8 mouse cellular contexts compared by ENCODE assay signal in genomic region chr8:119343606-119344005, GRCm38 (mm10). TPM values are rescaled to one million over a fixed set of nuclear protein-coding genes. Genes with fewer than 3 reads are reported as not detected.
DNase-seq lines count a peak whose midpoint lies in the region; ATAC-seq and TF ChIP-seq lines count a peak whose summit lies in the region.

No protein-coding gene starts in this region.

- peak; percentile 12; the same call in 1 of the 2 replicates for ATAC-seq in intestine, embryonic 14.5 days (replicated peaks; ENCODE audit: low FRiP score, low TSS enrichment, low read depth)
- ATAC-seq in intestine, postnatal 0 days, result no peak
- peak; percentile 39 for ATAC-seq in hindbrain, embryonic 11.5 days (ENCODE audit: low FRiP score)
- ATAC-seq in midbrain, embryonic 13.5 days, result peak; percentile 12

- H3K4me1 ChIP-seq in intestine, embryonic 14.5 days (replicated peaks; ENCODE audit: control insufficient read depth, insufficient read depth, low read length), result peaks cover 4% of the 10 kb centered on the region; the same call in 1 of the 2 replicates
- H3K4me1 ChIP-seq in intestine, postnatal 0 days (replicated peaks; ENCODE audit: control insufficient read depth, insufficient read depth, low read length), result no peaks in the 10 kb centered on the region; the same call in 1 of the 2 replicates
- H3K4me1 ChIP-seq in hindbrain, embryonic 11.5 days (replicated peaks; ENCODE audit: control insufficient read depth, insufficient read depth, low read length), result peaks cover 3% of the 10 kb centered on the region
- H3K4me1 ChIP-seq in midbrain, embryonic 13.5 days (replicated peaks), result peaks cover 9% of the 10 kb centered on the region
- H3K4me1 ChIP-seq in thymus, adult 2 months (replicated peaks; ENCODE audit: control insufficient read depth, insufficient read depth, low read length), result peaks cover 19% of the 10 kb centered on the region

- TF ChIP-seq POLR2A in thymus, adult 2 months (IDR thresholded peaks at IDR 0.05; ENCODE audit: control insufficient read depth, extremely low read depth, insufficient read depth, low read length, poor library complexity), result no peak

- no peak overlapping the region for H3K9ac ChIP-seq in intestine, embryonic 14.5 days (ENCODE audit: low read length)
- H3K9ac ChIP-seq in intestine, postnatal 0 days (ENCODE audit: low read depth, low read length), result no peak overlapping the region
- no peak overlapping the region for H3K9ac ChIP-seq in hindbrain, embryonic 11.5 days (ENCODE audit: low read depth, low read length)
- H3K9ac ChIP-seq in midbrain, embryonic 13.5 days (replicated peaks), result no peak overlapping the region

- no peak overlapping the region for H3K27ac ChIP-seq in intestine, embryonic 14.5 days (ENCODE audit: low read depth)
- H3K27ac ChIP-seq in intestine, postnatal 0 days (ENCODE audit: low read depth, low read length), result no peak overlapping the region
- no peak overlapping the region for H3K27ac ChIP-seq in hindbrain, embryonic 11.5 days (ENCODE audit: low read depth, low read length)
- peak overlapping the region; percentile 40; the same call in 1 of the 2 replicates for H3K27ac ChIP-seq in midbrain, embryonic 13.5 days
- no peak overlapping the region for H3K27ac ChIP-seq in thymus, adult 2 months (ENCODE audit: control insufficient read depth, insufficient read depth, low read length)

- H3K9me3 ChIP-seq in intestine, embryonic 14.5 days (ENCODE audit: control insufficient read depth, low read length), result peaks cover 5% of the 10 kb centered on the region
- H3K9me3 ChIP-seq in intestine, postnatal 0 days (ENCODE audit: control insufficient read depth), result 0 out of 2 replicates have a peak, but pooled peaks cover 3% of the 10 kb centered on the region
- H3K9me3 ChIP-seq in hindbrain, embryonic 11.5 days (ENCODE audit: control insufficient read depth, low read length), result no peaks in the 10 kb centered on the region
- peaks cover 7% of the 10 kb centered on the region; the same call in 1 of the 2 replicates for H3K9me3 ChIP-seq in midbrain, embryonic 13.5 days

- no peak for DNase-seq in intestine, embryonic 14.5 days (ENCODE audit: low spot score)
- peak; percentile 40 for DNase-seq in MN1 (ENCODE audit: low spot score)
- no peak for DNase-seq in hindbrain, embryonic 11.5 days (ENCODE audit: low spot score)
- no peak for DNase-seq in thymus, adult 2 months
- DNase-seq in layer of hippocampus, postnatal 14 days (ENCODE audit: low spot score in 2 of 2), result no peak
- DNase-seq in layer of hippocampus, adult 11-12 months (ENCODE audit: low spot score), result no peak

- H3K27me3 ChIP-seq in intestine, embryonic 14.5 days (replicated peaks; ENCODE audit: control insufficient read depth, insufficient read depth, low read length), result no peaks in the 10 kb centered on the region
- no peaks in the 10 kb centered on the region for H3K27me3 ChIP-seq in intestine, postnatal 0 days (replicated peaks; ENCODE audit: control insufficient read depth, insufficient read depth, low read length)
- no peaks in the 10 kb centered on the region for H3K27me3 ChIP-seq in hindbrain, embryonic 11.5 days (ENCODE audit: control insufficient read depth, insufficient read depth, low read length)
- peaks cover 15% of the 10 kb centered on the region for H3K27me3 ChIP-seq in midbrain, embryonic 13.5 days
- H3K27me3 ChIP-seq in thymus, adult 2 months (ENCODE audit: control insufficient read depth, insufficient read depth, low read length), result no peaks in the 10 kb centered on the region

- H3K4me3 ChIP-seq in intestine, embryonic 14.5 days (ENCODE audit: low read depth, low read length), result peak overlapping the region; percentile 100; the same call in 1 of the 2 replicates
- no peak overlapping the region for H3K4me3 ChIP-seq in intestine, postnatal 0 days (ENCODE audit: low read depth, low read length)
- peak overlapping the region; percentile 61 for H3K4me3 ChIP-seq in hindbrain, embryonic 11.5 days (ENCODE audit: low read depth, low read length)
- peak overlapping the region; percentile 95 for H3K4me3 ChIP-seq in midbrain, embryonic 13.5 days (replicated peaks)
- H3K4me3 ChIP-seq in thymus, adult 2 months (ENCODE audit: control insufficient read depth, insufficient read depth, low read length), result no peak overlapping the region

- no peak for TF ChIP-seq CTCF in intestine, postnatal 0 days (IDR thresholded peaks at IDR 0.05; ENCODE audit: low read depth)
- no peak for TF ChIP-seq CTCF in thymus, adult 2 months (IDR thresholded peaks at IDR 0.05; ENCODE audit: borderline replicate concordance, control insufficient read depth, extremely low read depth, insufficient read depth, low read length, poor library complexity)

- H3K4me2 ChIP-seq in intestine, embryonic 14.5 days (ENCODE audit: low read length), result peak overlapping the region; percentile 79
- no peak overlapping the region for H3K4me2 ChIP-seq in intestine, postnatal 0 days (replicated peaks; ENCODE audit: low read depth)
- no peak overlapping the region for H3K4me2 ChIP-seq in hindbrain, embryonic 11.5 days (replicated peaks; ENCODE audit: low read depth, low read length)
- H3K4me2 ChIP-seq in midbrain, embryonic 13.5 days (replicated peaks), result peak overlapping the region; percentile 46

- H3K36me3 ChIP-seq in intestine, embryonic 14.5 days (ENCODE audit: control insufficient read depth, insufficient read depth, low read length), result peaks cover 24% of the 10 kb centered on the region
- H3K36me3 ChIP-seq in intestine, postnatal 0 days (ENCODE audit: control insufficient read depth, insufficient read depth), result peaks cover 19% of the 10 kb centered on the region
- H3K36me3 ChIP-seq in hindbrain, embryonic 11.5 days (ENCODE audit: control insufficient read depth, insufficient read depth, low read length), result no peaks in the 10 kb centered on the region; the same call in none of the 2 replicates
- peaks cover 24% of the 10 kb centered on the region for H3K36me3 ChIP-seq in midbrain, embryonic 13.5 days
- H3K36me3 ChIP-seq in thymus, adult 2 months (ENCODE audit: control insufficient read depth, insufficient read depth, low read length), result peaks cover 13% of the 10 kb centered on the region

- WGBS in intestine, embryonic 14.5 days, result 83% methylated on average over 3 of the region's 3 CpGs
- WGBS in intestine, postnatal 0 days, result 84% methylated on average over 3 of the region's 3 CpGs
- WGBS in hindbrain, embryonic 11.5 days, result 81% methylated on average over 3 of the region's 3 CpGs
- WGBS in midbrain, embryonic 13.5 days, result 79% methylated on average over 3 of the region's 3 CpGs
- WGBS in thymus, adult 2 months, result 95% methylated on average over 3 of the region's 3 CpGs

RNA-seq across cellular contexts. Expression of gene Hsbp1, which starts 0.7 kb away (rescaled TPM):
- 303 and 323 TPM in 2 replicates for polyA plus RNA-seq in intestine, embryonic 14.5 days (2014; fragmentation: Nextera tagmentation; extraction: Ambion mirVana)
- 256 and 259 TPM in 2 replicates for polyA plus RNA-seq in intestine, postnatal 0 days (2015; fragmentation: Nextera tagmentation; extraction: Ambion mirVana)
- polyA plus RNA-seq in hindbrain, embryonic 11.5 days (2014; fragmentation: Nextera tagmentation; extraction: Ambion mirVana), result 366 and 377 TPM in 2 replicates
- polyA plus RNA-seq in midbrain, embryonic 13.5 days (2015; fragmentation: Nextera tagmentation; extraction: Ambion mirVana), result 582 and 588 TPM in 2 replicates
- polyA plus RNA-seq in thymus, adult 2 months (2012; rRNA removed), result 98.3 and 103 TPM in 2 replicates
- total RNA-seq in layer of hippocampus, postnatal 14 days (2021), result 100 to 1,000 TPM; 540 to 542 TPM

RNA-seq across cellular contexts. Expression of gene Mlycd, which starts 51.1 kb away (rescaled TPM):
- polyA plus RNA-seq in intestine, embryonic 14.5 days (2014; fragmentation: Nextera tagmentation; extraction: Ambion mirVana), result 16.8 and 17.9 TPM in 2 replicates
- 29.0 and 29.4 TPM in 2 replicates for polyA plus RNA-seq in intestine, postnatal 0 days (2015; fragmentation: Nextera tagmentation; extraction: Ambion mirVana)
- polyA plus RNA-seq in hindbrain, embryonic 11.5 days (2014; fragmentation: Nextera tagmentation; extraction: Ambion mirVana), result 9.2 and 10.7 TPM in 2 replicates
- polyA plus RNA-seq in midbrain, embryonic 13.5 days (2015; fragmentation: Nextera tagmentation; extraction: Ambion mirVana), result 11.8 and 13.8 TPM in 2 replicates
- polyA plus RNA-seq in thymus, adult 2 months (2012; rRNA removed), result 20.7 and 22.1 TPM in 2 replicates
- 10 to 100 TPM; 24.1 to 27.0 TPM for total RNA-seq in layer of hippocampus, postnatal 14 days (2021)

Comparison
In these comparisons a context has a peak if more than half of its experiments do, and no peak if none do; other contexts are left out.
1. H3K4me2 ChIP-seq: peak in intestine, embryonic 14.5 days (single experiment) and midbrain, embryonic 13.5 days (single experiment); none in intestine, postnatal 0 days (single experiment) and hindbrain, embryonic 11.5 days (single experiment).
2. H3K4me3 ChIP-seq: peak in intestine, embryonic 14.5 days (single experiment), hindbrain, embryonic 11.5 days (single experiment) and midbrain, embryonic 13.5 days (single experiment); none in intestine, postnatal 0 days (single experiment) and thymus, adult 2 months (single experiment).